Mouse (Mus musculus) stomach, postnatal 0 days (tissue): ENCODE measurements at regions not wholly inside any gene's neighbourhood (a gene's known extent, or its start where the extent isn't known, plus 50 kb on each side); places are given as distances from the start of the nearest gene placed in this dataset.

Experiments used
- CTCF ChIP-seq: IDR thresholded peaks from 2 replicates; pipeline ENCODE4 v1.5.1; 2016; ENCODE audit warnings: antibody characterized with exemption, low read depth, mild to moderate bottlenecking, moderate library complexity
- EP300 ChIP-seq: optimal IDR thresholded peaks from 2 replicates; pipeline ENCODE3; 2016; ENCODE audit warnings: antibody characterized with exemption

GRCm38 (mm10) chr1:193971537-193971936 lies 601.4 kb upstream of the Camk1g start:
- no peak for TF ChIP-seq CTCF
- no peak for TF ChIP-seq EP300
